Mouse (Mus musculus) central nervous system, embryonic 14 days (tissue): ENCODE results near the gene 4932438A13Rik. TPM values are rescaled to one million over a fixed set of nuclear protein-coding genes. Genes with fewer than 3 reads are reported as not detected.

Experiments used
- polyA plus RNA-seq: library from polyadenylated mRNA; depleted of rRNA; stranded (reverse); fragments of >200 nt; gene quantifications from 2 replicates; pipeline ENCODE4 v1.2.3, GENCODE M21; 2012; rRNA removed

4932438A13Rik gene
- polyA plus RNA-seq, result 35.2 and 36.0 TPM in 2 replicates

DNA sequence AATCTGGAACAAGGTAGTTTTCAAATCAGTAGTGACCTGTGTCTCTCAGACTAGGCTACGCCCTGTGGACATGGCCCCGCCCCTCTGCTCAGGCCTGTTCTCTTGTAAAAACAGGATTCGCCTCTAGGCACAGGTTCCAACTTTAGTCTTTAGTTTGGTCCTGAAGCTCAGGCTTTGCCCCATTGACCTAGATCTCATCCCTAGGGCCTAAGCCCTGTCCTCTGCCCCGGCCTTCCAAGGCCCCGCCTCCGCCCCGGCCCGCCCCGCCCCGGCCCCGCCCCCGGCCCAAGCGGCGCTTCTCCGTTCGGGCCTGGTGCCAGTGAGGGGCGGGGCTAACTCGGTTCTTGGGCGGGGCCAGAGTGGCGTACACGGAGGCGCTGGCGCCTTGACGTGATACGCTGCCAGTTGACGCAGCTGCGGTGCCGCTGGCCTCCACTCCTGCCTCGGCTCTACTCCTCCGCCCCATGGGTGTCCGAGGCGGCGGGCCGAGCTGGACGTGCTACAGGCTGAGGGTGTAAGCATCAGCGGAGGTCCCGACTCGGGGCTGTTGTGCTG is at the start of gene 4932438A13Rik:
Gene 4932438A13Rik, plus strand, starts transcription at position 384 of the 555 bp plus-strand sequence.

DNA sequence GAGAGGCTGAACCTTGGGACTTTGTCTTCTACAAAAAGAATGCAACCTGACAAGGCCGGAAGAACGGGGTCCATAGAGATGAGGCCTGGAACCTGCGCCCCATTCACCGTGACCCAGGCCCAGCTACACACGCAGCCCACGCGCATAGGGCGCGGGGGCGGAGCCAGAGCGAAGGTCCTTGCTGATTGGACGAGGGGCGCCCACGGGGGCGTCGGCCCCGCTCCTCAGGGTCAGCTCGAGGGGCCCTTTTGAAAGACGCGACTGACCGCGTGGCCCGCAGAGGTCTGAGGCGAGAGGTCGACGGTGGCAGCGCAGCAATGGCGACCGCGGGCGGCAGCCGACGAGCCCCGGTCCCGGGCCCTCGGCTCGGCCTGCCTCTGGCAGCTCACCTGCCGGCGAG is 200.5 kb downstream of the 4932438A13Rik start, which contains the start of gene Adad1:
Gene Adad1, plus strand, starts transcription at position 122 of the 400 bp plus-strand sequence.

Other genes starting within 250 kb of the 4932438A13Rik start
- 16.6 and 18.6 TPM in 2 replicates for gene Bbs7, start 249.6 kb upstream of the 4932438A13Rik start, polyA plus RNA-seq
- gene Trpc3, start 172.9 kb upstream of the 4932438A13Rik start, polyA plus RNA-seq, result 10.3 and 10.9 TPM in 2 replicates
- 0.13 and 0.20 TPM in 2 replicates for gene Adad1, start 200.4 kb downstream of the 4932438A13Rik start, polyA plus RNA-seq